1 mouse cellular context compared by ENCODE assay signal in the genomic region with DNA sequence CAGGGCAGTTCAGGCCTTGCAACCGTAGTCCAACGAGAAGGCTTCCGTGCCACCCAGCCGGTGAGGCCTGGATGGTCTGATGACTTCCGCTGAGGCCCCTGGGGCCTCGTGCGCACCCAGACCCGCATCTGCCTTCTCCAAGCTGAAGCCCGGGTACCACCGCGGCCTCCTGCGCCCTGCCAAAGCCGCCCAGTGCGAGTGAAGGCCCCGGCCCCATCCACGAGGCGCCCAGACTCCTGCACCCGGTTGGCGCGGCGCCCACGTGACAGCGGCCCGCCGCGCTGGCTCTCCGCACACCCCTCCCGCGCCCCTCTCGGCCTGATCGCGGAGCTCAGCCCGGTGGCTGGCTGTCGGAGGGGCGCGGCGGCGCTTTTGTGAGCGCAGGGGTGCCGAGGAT.
TF ChIP-seq lines count a peak whose summit lies in the region.

No protein-coding gene starts in this region.

TF ChIP-seq in CH12.LX, 34 proteins besides CTCF, POLR2A, EP300 and RAD21:
- TF ChIP-seq USF1 (IDR thresholded peaks at IDR 0.05; ENCODE audit: low read depth, low read length) = peak; percentile 73
- TF ChIP-seq ZKSCAN1 (IDR thresholded peaks at IDR 0.05; ENCODE audit: borderline replicate concordance, low read depth, low read length) = no peak
- no peak for TF ChIP-seq ZC3H11A (IDR thresholded peaks at IDR 0.05; ENCODE audit: low read depth, low read length)
- 0 out of 2 replicates have a peak, but pooled peaks have one; percentile 47 for TF ChIP-seq MAZ (IDR thresholded peaks at IDR 0.05; ENCODE audit: low read depth, low read length)
- no peak; the same call in none of the 2 replicates for TF ChIP-seq ELF1 (IDR thresholded peaks at IDR 0.05; ENCODE audit: low read depth, low read length)
- TF ChIP-seq NRF1 (IDR thresholded peaks at IDR 0.05; ENCODE audit: low read depth, low read length) = no peak
- no peak for TF ChIP-seq ZNF384 (IDR thresholded peaks at IDR 0.05; ENCODE audit: low read depth, low read length)
- no peak for TF ChIP-seq HCFC1 (IDR thresholded peaks at IDR 0.05; ENCODE audit: low read depth, low read length)
- peak; percentile 38 for TF ChIP-seq BHLHE40 (IDR thresholded peaks at IDR 0.05; ENCODE audit: low read depth, low read length)
- TF ChIP-seq ETS1 (conservative IDR thresholded peaks at IDR 0.05; ENCODE audit: low read depth, low read length) = no peak
- TF ChIP-seq CHD1 (IDR thresholded peaks at IDR 0.05; ENCODE audit: low read depth, low read length) = no peak
- TF ChIP-seq MAFK (IDR thresholded peaks at IDR 0.05; ENCODE audit: insufficient replicate concordance, low read length) = no peak
- TF ChIP-seq ZMIZ1 (IDR thresholded peaks at IDR 0.05; ENCODE audit: low read depth, low read length) = no peak
- TF ChIP-seq MYC (IDR thresholded peaks at IDR 0.05; ENCODE audit: low read depth, low read length) = peak; percentile 88
- TF ChIP-seq MXI1 (IDR thresholded peaks at IDR 0.05; ENCODE audit: low read depth, low read length) = peak; percentile 93
- no peak for TF ChIP-seq GABPA (IDR thresholded peaks at IDR 0.05; ENCODE audit: insufficient replicate concordance, low read depth, low read length)
- no peak for TF ChIP-seq TCF12 (IDR thresholded peaks at IDR 0.05; ENCODE audit: low read depth, low read length)
- TF ChIP-seq SMC3 (IDR thresholded peaks at IDR 0.05; ENCODE audit: low read depth, low read length) = no peak
- TF ChIP-seq MAX (IDR thresholded peaks at IDR 0.05; ENCODE audit: low read length) = peak; percentile 89
- no peak for TF ChIP-seq CHD2 (IDR thresholded peaks at IDR 0.05; ENCODE audit: low read length)
- no peak for TF ChIP-seq NELFE (IDR thresholded peaks at IDR 0.05; ENCODE audit: low read depth, low read length)
- no peak for TF ChIP-seq JUND (conservative IDR thresholded peaks at IDR 0.05; ENCODE audit: low read depth, low read length)
- 0 out of 2 replicates have a peak, but pooled peaks have one; percentile 1 for TF ChIP-seq RCOR1 (conservative IDR thresholded peaks at IDR 0.05; ENCODE audit: low read depth, low read length)
- TF ChIP-seq UBTF (IDR thresholded peaks at IDR 0.05; ENCODE audit: low read depth, low read length) = no peak
- TF ChIP-seq SIN3A (IDR thresholded peaks at IDR 0.05; ENCODE audit: low read length) = peak; percentile 18; the same call in 1 of the 2 replicates
- no peak for TF ChIP-seq JUN (IDR thresholded peaks at IDR 0.05; ENCODE audit: insufficient read depth, low read depth, low read length)
- no peak for TF ChIP-seq TBP (conservative IDR thresholded peaks at IDR 0.05; ENCODE audit: low read depth, low read length)
- TF ChIP-seq E2F4 (IDR thresholded peaks at IDR 0.05; ENCODE audit: insufficient replicate concordance, low read depth, low read length) = no peak
- TF ChIP-seq MEF2A (IDR thresholded peaks at IDR 0.05; ENCODE audit: borderline replicate concordance, low read depth, low read length) = no peak
